Comparison of ENCODE assay signal across 8 mouse cellular contexts in the genomic region with DNA sequence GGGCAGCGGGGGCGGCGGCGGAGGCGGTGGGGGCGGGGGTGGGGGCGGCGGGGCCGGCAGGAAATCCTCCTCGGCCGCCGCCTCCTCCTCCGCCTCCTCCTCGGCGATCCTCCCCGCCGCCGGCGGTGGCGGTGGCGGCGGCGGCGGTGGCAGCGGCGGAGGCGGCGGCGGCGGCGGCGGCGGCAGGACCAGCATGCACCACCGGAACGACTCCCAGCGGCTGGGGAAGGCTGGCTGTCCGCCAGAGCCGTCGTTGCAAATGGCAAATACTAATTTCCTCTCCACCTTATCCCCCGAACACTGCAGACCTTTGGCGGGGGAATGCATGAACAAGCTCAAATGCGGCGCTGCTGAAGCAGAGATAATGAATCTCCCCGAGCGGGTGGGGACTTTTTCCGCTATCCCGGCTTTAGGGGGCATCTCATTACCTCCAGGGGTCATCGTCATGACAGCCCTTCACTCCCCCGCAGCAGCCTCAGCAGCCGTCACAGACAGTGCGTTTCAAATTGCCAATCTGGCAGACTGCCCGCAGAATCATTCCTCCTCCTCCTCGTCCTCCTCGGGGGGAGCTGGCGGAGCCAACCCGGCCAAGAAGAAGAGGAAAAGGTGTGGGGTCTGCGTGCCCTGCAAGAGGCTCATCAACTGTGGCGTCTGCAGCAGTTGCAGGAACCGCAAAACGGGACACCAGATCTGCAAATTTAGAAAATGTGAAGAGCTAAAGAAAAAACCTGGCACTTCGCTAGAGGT. TPM values are rescaled to one million over a fixed set of nuclear protein-coding genes. Genes with fewer than 3 reads are reported as not detected.
DNase-seq lines count a peak whose midpoint lies in the region; ATAC-seq lines count a peak whose summit lies in the region.

No protein-coding gene starts in this region.

- H3K4me1 ChIP-seq in intestine, embryonic 15.5 days (replicated peaks) = peaks cover 5% of the 10 kb centered on the region; the same call in 1 of the 2 replicates

- H3K27me3 ChIP-seq in intestine, embryonic 15.5 days (replicated peaks) = no peaks in the 10 kb centered on the region

- no peaks in the 10 kb centered on the region for H3K9me3 ChIP-seq in intestine, embryonic 15.5 days

- intact Hi-C loops in left cerebral cortex, postnatal 14 days (cut with DNase I) = loop anchor here (5.0 to 10.0 kb wide), 3 partner anchors 137 to 695 kb away; partner anchors contain the start of gene Tet2

- peak overlapping the region; percentile 95 for H3K4me2 ChIP-seq in intestine, embryonic 15.5 days (replicated peaks)

- peak; percentile 44 for ATAC-seq in intestine, embryonic 15.5 days
- peak; percentile 38 for ATAC-seq in megakaryocyte-erythroid progenitor cell, adult 5-6 weeks (replicated peaks; ENCODE audit: low FRiP score, low TSS enrichment, poor library complexity, severe bottlenecking)

- H3K36me3 ChIP-seq in intestine, embryonic 15.5 days = no peaks in the 10 kb centered on the region

- peak overlapping the region; percentile 82 for H3K27ac ChIP-seq in intestine, embryonic 15.5 days

- WGBS in intestine, embryonic 15.5 days = under 1% methylated on average over 28 of the region's 61 CpGs

- peak overlapping the region; percentile 54 for H3K9ac ChIP-seq in intestine, embryonic 15.5 days

- peak; percentile 84 for DNase-seq in adrenal gland, postnatal 14 days
- DNase-seq in embryo, embryonic 10.5 days (ENCODE audit: low spot score) = peak; percentile 80
- peak; percentile 47 to 64 for DNase-seq in gastrocnemius, postnatal 4 days (ENCODE audit: low spot score in 2 of 2)
- DNase-seq in left cerebral cortex, postnatal 14 days (ENCODE audit: low spot score in 2 of 2) = peak; percentile 75 to 82
- DNase-seq in right cerebral cortex, postnatal 4 days = peak; percentile 83
- DNase-seq in T-cell, adult 2 months (ENCODE audit: low spot score) = no peak

- peak overlapping the region; percentile 70 for H3K4me3 ChIP-seq in intestine, embryonic 15.5 days (replicated peaks)

RNA-seq across cellular contexts. Expression of gene Cxxc4, which starts 3.9 kb away (rescaled TPM):
- total RNA-seq in adrenal gland, postnatal 14 days (2021) = 5.8 and 8.0 TPM in 2 replicates
- total RNA-seq in gastrocnemius, postnatal 4 days (2021) = 1 to 10 TPM; 2.2 to 2.7 TPM
- polyA plus RNA-seq in intestine, embryonic 15.5 days (2015; fragmentation: Nextera tagmentation; extraction: Ambion mirVana) = 2.8 and 3.8 TPM in 2 replicates
- 10 to 100 TPM; 29.1 to 30.6 TPM for total RNA-seq in left cerebral cortex, postnatal 14 days (2021)
- not detected in 2 replicates for total RNA-seq in megakaryocyte-erythroid progenitor cell, adult 5-6 weeks (2014; fragmentation: Nextera tagmentation)
- not detected in 2 replicates for total RNA-seq in megakaryocyte-erythroid progenitor cell, adult 5-6 weeks (2017)
